8 mouse cellular contexts compared by ENCODE assay signal in the genomic region with DNA sequence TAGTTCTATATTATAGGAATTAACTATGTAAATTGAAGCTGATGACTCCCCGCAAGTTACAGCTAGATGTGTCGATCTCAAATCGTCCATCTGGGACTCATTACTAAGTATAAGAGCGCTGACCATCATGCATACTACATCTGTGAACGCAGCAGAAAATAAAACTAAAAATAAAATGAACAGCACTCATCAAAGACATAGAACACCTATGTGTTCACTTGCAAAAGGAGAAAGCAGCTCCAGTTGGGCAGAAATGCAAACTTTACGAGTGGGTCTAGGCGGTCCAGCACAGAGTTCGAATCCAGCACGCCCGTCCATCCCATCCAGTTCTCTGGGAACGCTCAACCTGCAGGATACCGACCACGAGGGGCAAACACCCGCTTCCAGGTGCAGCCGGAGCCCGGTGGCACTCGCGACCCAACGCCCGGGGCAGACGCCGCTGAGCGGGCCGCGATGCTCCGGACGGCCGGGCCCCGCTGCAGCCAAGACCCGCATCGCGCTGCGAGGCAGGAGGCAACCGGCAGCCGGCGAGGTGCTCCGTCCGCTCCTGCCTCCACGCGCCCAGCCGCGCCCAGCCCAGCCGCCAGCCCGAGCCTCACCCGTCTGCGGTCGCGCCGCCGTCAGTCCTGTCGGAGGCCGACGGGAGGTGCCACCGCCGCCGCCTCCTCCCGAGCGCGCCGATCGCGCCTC. TPM values are rescaled to one million over a fixed set of nuclear protein-coding genes. Genes with fewer than 3 reads are reported as not detected.
A peak's percentile ranks its signal among the peaks of the same experiment; 100 is the strongest.
DNase-seq lines count a peak whose midpoint lies in the region; ATAC-seq and TF ChIP-seq lines count a peak whose summit lies in the region.

No protein-coding gene starts in this region.

- no peak for DNase-seq in lung, adult 2 months
- no peak for DNase-seq in lung, postnatal 14 days
- DNase-seq in embryonic facial prominence, embryonic 10.5 days (ENCODE audit: low spot score), result no peak
- no peak for DNase-seq in midbrain, postnatal 0 days (ENCODE audit: low spot score)
- no peak for DNase-seq in gastrocnemius, postnatal 25 days
- DNase-seq in testis, postnatal 14 days (ENCODE audit: low spot score), result no peak
- DNase-seq in kidney, postnatal 10 days, result no peak

- 2% methylated on average over 60 of the region's 62 CpGs for WGBS in lung, adult 2 months
- 1% methylated on average over 62 of the region's 62 CpGs for WGBS in embryonic facial prominence, embryonic 10.5 days
- 9% methylated on average over 13 of the region's 62 CpGs for WGBS in hindbrain, embryonic 16.5 days
- 3% methylated on average over 44 of the region's 62 CpGs for WGBS in midbrain, postnatal 0 days

- H3K4me2 ChIP-seq in hindbrain, embryonic 16.5 days (ENCODE audit: low read length), result peak overlapping the region; percentile 69
- H3K4me2 ChIP-seq in midbrain, postnatal 0 days (ENCODE audit: low read depth, low read length, poor library complexity, severe bottlenecking), result peak overlapping the region; percentile 65

- TF ChIP-seq POLR2A in lung, adult 2 months (IDR thresholded peaks at IDR 0.05; ENCODE audit: borderline replicate concordance, extremely low read depth, low read depth, low read length), result peak; percentile 27; the same call in 1 of the 2 replicates

- peak overlapping the region; percentile 97 for H3K27ac ChIP-seq in embryonic facial prominence, embryonic 10.5 days (replicated peaks)
- H3K27ac ChIP-seq in hindbrain, embryonic 16.5 days (ENCODE audit: low read depth, low read length), result peak overlapping the region; percentile 85
- peak overlapping the region; percentile 47 for H3K27ac ChIP-seq in midbrain, postnatal 0 days (ENCODE audit: low read depth, low read length)

- H3K4me3 ChIP-seq in lung, adult 2 months (replicated peaks; ENCODE audit: extremely low read depth, low read depth, low read length), result peak overlapping the region; percentile 70
- peak overlapping the region; percentile 87 for H3K4me3 ChIP-seq in embryonic facial prominence, embryonic 10.5 days
- peak overlapping the region; percentile 91 for H3K4me3 ChIP-seq in hindbrain, embryonic 16.5 days (ENCODE audit: low read length)
- H3K4me3 ChIP-seq in midbrain, postnatal 0 days (ENCODE audit: low read depth, low read length), result peak overlapping the region; percentile 84

- H3K9ac ChIP-seq in hindbrain, embryonic 16.5 days (ENCODE audit: low read depth, low read length), result peak overlapping the region; percentile 92
- peak overlapping the region; percentile 80 for H3K9ac ChIP-seq in midbrain, postnatal 0 days (replicated peaks; ENCODE audit: low read length, poor library complexity, severe bottlenecking)

- no peaks in the 10 kb centered on the region for H3K27me3 ChIP-seq in embryonic facial prominence, embryonic 10.5 days (replicated peaks; ENCODE audit: low read depth, poor library complexity, severe bottlenecking)
- no peaks in the 10 kb centered on the region for H3K27me3 ChIP-seq in hindbrain, embryonic 16.5 days (replicated peaks; ENCODE audit: control insufficient read depth, insufficient read depth, low read length)
- no peaks in the 10 kb centered on the region for H3K27me3 ChIP-seq in midbrain, postnatal 0 days (ENCODE audit: insufficient read depth, low read length)

- peaks cover 3% of the 10 kb centered on the region; the same call in 1 of the 2 replicates for H3K9me3 ChIP-seq in embryonic facial prominence, embryonic 10.5 days
- no peaks in the 10 kb centered on the region for H3K9me3 ChIP-seq in hindbrain, embryonic 16.5 days (ENCODE audit: control insufficient read depth, low read length)
- no peaks in the 10 kb centered on the region for H3K9me3 ChIP-seq in midbrain, postnatal 0 days (ENCODE audit: low read length)

- no peak for TF ChIP-seq CTCF in lung, adult 2 months (IDR thresholded peaks at IDR 0.05; ENCODE audit: insufficient read depth, low read length)
- TF ChIP-seq CTCF in midbrain, postnatal 0 days (IDR thresholded peaks at IDR 0.05), result no peak

- peak; percentile 92 for ATAC-seq in hindbrain, embryonic 16.5 days
- ATAC-seq in midbrain, postnatal 0 days (ENCODE audit: low FRiP score), result peak; percentile 71

- no peaks in the 10 kb centered on the region for H3K36me3 ChIP-seq in embryonic facial prominence, embryonic 10.5 days (replicated peaks)
- no peaks in the 10 kb centered on the region for H3K36me3 ChIP-seq in hindbrain, embryonic 16.5 days (ENCODE audit: control insufficient read depth, insufficient read depth, low read length)
- no peaks in the 10 kb centered on the region for H3K36me3 ChIP-seq in midbrain, postnatal 0 days (ENCODE audit: insufficient read depth, low read length)

- H3K4me1 ChIP-seq in lung, adult 2 months (ENCODE audit: control insufficient read depth, insufficient read depth, low read length), result peaks cover 3% of the 10 kb centered on the region; the same call in 1 of the 2 replicates
- peaks cover 39% of the 10 kb centered on the region for H3K4me1 ChIP-seq in embryonic facial prominence, embryonic 10.5 days
- peaks cover 12% of the 10 kb centered on the region for H3K4me1 ChIP-seq in hindbrain, embryonic 16.5 days (ENCODE audit: control insufficient read depth, insufficient read depth, low read depth, low read length)
- 0 out of 2 replicates have a peak, but pooled peaks cover 2% of the 10 kb centered on the region for H3K4me1 ChIP-seq in midbrain, postnatal 0 days (ENCODE audit: insufficient read depth, low read length)

RNA-seq across cellular contexts. Expression of gene Fam3c, which starts 0.5 kb away (rescaled TPM):
- 5.1 and 9.1 TPM in 2 replicates for polyA plus RNA-seq in lung, adult 2 months (2012; rRNA removed)
- 36.6 and 37.2 TPM in 2 replicates for polyA plus RNA-seq in embryonic facial prominence, embryonic 10.5 days (2016; fragmentation: Nextera tagmentation; extraction: Ambion mirVana)
- polyA plus RNA-seq in hindbrain, embryonic 16.5 days (2015; fragmentation: Nextera tagmentation; extraction: Ambion mirVana), result 98.2 and 104 TPM in 2 replicates
- 68.7 and 74.5 TPM in 2 replicates for total RNA-seq in midbrain, postnatal 0 days (2014; rRNA removed)
- 130 and 135 TPM in 2 replicates for polyA plus RNA-seq in midbrain, postnatal 0 days (2015; fragmentation: Nextera tagmentation; extraction: Ambion mirVana)
- total RNA-seq in gastrocnemius, postnatal 25 days (2021), result 10 to 100 TPM; 12.9 to 17.4 TPM

Comparison
In these comparisons a context has a peak if more than half of its experiments do, and no peak if none do; other contexts are left out.
1. H3K27ac ChIP-seq: peak in every context shown above with its lines; median percentile 97 in embryonic facial prominence, embryonic 10.5 days; 85 in hindbrain, embryonic 16.5 days; 47 in midbrain, postnatal 0 days.